Mouse (Mus musculus) gastrocnemius, adult 2 months (tissue): ENCODE measurements at regions not wholly inside any gene's neighbourhood (a gene's known extent, or its start where the extent isn't known, plus 50 kb on each side); places are given as distances from the start of the nearest gene placed in this dataset.

Experiments
- DNase-seq: peaks from one replicate; pipeline ENCODE4 v3.0.0; 2022
- H3K27ac ChIP-seq: fragments of 200-600 bp; 2 replicates; pipeline ENCODE4 v1.8.1; 2022; ENCODE audit warnings: mild to moderate bottlenecking
- H3K4me3 ChIP-seq: fragments of 200-600 bp; 2 replicates; pipeline ENCODE4 v1.8.1; 2022; ENCODE audit warnings: mild to moderate bottlenecking, moderate library complexity
- CTCF ChIP-seq: fragments of 200-600 bp; IDR thresholded peaks from 2 replicates; pipeline ENCODE4 v1.8.1; 2022; ENCODE audit warnings: antibody characterized with exemption, mild to moderate bottlenecking, moderate library complexity
- intact Hi-C: fragments of 180-260 bp; cut with DNase I; formaldehyde crosslinking; loops from one replicate; pipeline ENCODE4 v1.15.1; 2025

DNA sequence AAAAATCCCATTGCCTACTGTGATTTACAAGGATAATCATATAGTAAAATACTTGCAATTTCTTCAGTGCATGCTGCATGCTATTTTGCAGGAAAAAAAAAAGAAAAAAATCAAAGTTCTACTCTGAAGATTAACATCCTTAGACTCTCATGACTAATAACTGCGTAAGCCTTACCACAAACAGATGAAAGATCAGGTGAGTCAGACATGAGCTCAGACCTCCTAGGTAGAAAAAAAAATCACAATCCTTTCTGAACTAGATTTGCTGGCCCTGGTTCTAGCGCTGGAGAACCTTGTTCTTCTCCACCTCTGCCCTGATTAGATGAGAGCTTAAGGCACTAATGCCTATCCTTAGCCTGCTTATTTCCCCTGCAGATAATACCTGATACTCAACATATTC lies 96.1 kb upstream of the Snap25 start:
- TF ChIP-seq CTCF, result no peak
- Histone ChIP-seq H3K27ac (no peak overlapping the region), H3K4me3 (no peak overlapping the region)
- intact Hi-C loops, result no loop called here
- no peak for DNase-seq

DNA sequence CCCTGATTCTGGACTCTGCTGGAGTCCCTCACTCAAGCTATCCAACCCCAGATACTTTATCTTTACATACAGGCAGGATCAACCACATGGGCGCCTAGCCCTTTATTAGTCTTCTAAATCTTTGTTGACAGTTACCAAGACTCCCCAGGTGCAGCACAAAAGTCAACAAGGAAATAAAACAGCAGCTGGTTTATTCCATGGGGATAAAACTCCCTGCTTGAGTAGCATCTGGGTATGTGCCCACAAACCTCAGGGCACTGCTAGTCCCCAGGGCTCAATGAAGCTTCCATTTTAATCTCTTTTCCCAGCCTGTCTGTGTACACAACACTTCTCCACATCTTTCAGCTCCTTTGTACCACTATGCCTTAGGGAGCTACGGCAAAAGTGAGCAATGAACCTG lies 95.1 kb upstream of the Snap25 start:
- H3K4me3 ChIP-seq, result no peak overlapping the region
- no peak overlapping the region for H3K27ac ChIP-seq
- no peak for DNase-seq
- TF ChIP-seq CTCF, result no peak
- intact Hi-C loops, result no loop called here

DNA sequence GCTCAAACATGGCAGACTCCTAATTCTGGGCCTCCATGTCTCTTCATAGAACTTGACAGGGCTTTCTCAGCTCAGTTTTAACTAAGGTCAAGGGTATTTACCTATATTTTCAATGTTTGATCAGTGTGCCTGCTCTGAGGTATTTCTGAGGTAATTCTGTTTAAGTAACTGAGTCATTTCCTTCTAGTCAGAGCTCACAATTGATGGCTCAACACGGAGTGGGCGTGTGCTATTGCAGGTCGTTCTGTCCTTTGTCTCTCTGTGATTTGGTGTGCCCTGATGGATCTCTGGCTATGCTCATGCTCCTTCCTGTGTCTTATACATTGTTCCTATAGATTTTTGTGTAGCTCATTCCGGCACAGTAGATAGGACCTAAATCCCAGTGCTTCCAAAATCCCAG lies 92.9 kb upstream of the Snap25 start:
- Histone ChIP-seq H3K4me3 (no peak overlapping the region), H3K27ac (no peak overlapping the region)
- no peak for DNase-seq
- intact Hi-C loops, result no loop called here
- TF ChIP-seq CTCF, result no peak

DNA sequence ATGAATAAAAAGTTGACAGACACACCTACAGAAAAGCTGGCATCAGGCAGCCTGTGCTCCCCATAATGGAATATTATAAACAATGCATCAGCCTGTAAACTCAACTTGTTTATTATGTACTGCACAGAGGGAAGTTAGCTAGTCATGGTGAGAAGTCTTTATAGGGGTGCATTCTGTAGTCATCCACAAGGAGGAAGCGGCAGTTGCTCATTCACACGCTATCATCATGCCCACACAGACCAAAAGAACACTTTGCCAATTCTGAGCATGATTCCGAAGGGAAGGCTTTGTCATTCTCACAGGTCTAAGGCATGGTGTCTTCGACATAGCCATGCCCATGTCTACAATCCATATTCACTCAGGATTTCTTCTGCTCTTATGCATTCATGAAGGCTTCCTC lies 92.3 kb upstream of the Snap25 start:
- intact Hi-C loops, result no loop called here
- TF ChIP-seq CTCF, result no peak
- DNase-seq, result no peak
- Histone ChIP-seq H3K27ac (no peak overlapping the region), H3K4me3 (no peak overlapping the region)

DNA sequence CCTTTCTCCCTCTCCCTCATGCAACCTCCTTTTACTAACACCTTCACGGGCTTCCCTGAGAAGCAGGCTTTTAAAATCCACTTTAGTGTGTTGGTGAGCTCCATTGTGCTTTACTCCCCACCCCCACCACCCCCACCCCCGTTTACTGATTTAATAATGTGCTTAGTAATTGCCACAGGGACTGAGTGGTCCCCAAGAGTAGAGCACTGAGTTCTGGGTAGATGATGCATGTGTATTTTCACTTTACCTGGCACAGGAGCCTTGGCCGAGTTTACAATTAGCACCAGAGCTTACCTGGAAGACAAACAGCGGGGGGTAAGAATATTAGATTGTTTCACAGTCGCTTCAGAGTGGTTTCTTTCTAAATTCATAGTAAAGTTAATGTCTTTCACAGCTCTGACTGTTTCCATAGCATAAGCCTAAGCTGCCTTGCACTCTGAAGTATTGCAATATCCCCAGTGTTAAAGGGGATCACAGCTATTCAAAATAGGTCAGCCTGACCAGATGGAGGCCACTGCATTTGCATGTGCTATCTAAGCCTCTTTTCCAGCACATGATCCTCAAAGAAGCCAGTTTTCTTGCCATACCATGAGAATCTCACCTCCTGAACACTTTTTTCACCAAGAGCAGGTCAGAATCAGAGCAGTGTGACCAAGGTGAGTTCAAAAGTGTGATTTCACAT lies 89.3 kb upstream of the Snap25 start:
- no peak for TF ChIP-seq CTCF
- Histone ChIP-seq H3K27ac (no peak overlapping the region), H3K4me3 (no peak overlapping the region)
- DNase-seq, result no peak
- intact Hi-C loops, result no loop called here

DNA sequence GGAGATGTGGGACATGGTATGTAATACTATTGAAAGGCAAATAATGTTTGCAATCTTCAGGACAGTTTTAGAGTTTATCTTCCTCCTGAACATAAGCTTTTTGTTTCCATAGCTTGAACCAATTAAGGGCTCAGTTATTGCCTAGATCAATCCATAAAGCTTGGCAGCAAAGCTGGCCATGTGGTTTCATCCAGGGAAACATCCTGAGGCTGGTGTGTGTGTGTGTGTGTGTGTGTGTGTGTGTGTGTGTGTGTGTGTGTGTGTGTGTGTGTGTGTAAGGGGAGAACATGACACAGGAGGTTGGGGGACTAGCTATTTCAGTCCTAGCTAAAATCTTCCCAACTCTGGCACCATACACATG lies 88.8 kb upstream of the Snap25 start:
- no peak for DNase-seq
- TF ChIP-seq CTCF, result no peak
- Histone ChIP-seq H3K27ac (no peak overlapping the region), H3K4me3 (no peak overlapping the region)
- intact Hi-C loops, result no loop called here

DNA sequence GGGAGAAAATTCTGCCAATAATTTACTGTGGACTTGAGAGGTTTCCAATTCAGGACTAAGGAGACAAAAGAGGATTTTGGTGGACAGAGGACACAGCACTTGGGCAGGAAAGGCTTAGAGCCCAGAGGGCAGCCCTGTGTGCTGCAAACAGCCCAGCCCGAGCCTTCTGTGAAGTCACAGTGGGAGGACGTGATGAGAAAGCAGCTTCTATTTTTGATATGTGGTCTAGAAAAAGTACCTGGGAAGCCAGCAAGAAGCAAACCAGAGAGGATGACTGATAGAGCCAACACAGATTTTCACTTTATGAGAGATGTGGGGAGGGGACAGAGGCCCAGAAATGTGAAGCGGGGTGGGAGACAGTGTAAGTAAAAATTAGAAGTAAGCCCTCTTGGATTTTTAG lies 66.3 kb upstream of the Snap25 start:
- no peak for DNase-seq
- no peak for TF ChIP-seq CTCF
- no peak overlapping the region for H3K27ac ChIP-seq
- no peak overlapping the region for H3K4me3 ChIP-seq
- intact Hi-C loops, result no loop called here

DNA sequence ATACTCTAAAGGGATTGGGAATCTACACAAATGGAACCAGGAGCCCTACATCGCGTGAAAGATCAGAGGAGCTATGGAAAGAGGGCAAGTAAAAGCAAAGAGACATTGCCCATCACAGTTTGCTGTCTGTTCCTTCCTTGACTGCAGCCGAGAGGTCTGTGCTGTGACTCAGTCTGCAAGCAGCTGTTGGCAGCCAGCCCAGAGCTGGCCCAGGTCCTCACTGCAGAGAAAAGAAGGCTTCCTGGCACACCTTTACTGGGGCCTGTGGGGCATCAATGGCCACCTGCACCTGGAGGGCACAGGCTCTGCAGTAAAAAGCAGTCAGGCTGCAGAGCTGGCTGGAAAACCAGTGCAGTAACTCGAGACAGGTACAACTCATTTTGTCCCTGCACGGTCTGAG lies 64.6 kb upstream of the Snap25 start:
- Histone ChIP-seq H3K27ac (no peak overlapping the region), H3K4me3 (no peak overlapping the region)
- DNase-seq, result peak; percentile 35
- no peak for TF ChIP-seq CTCF
- intact Hi-C loops, result no loop called here

DNA sequence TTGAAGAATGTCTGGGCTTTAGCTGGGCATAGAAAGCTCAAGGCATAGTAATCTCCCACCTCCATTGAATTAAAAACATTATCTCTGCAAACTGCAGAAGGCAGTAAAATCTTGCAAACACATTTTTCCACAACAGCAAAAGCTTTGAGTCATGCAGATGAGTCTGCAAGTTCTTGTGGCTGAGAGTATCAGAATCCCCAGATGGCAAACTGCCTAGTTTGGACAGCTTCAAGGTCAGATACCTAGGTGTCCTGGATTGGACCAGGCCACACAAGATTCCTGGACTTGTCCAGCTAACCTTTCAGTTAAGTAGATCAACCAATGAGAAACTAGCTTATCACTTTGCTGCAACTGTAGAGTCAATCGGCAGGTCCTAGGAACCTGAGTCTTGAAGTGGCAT lies 62.5 kb upstream of the Snap25 start:
- TF ChIP-seq CTCF, result no peak
- no peak for DNase-seq
- intact Hi-C loops, result no loop called here
- Histone ChIP-seq H3K27ac (no peak overlapping the region), H3K4me3 (no peak overlapping the region)

DNA sequence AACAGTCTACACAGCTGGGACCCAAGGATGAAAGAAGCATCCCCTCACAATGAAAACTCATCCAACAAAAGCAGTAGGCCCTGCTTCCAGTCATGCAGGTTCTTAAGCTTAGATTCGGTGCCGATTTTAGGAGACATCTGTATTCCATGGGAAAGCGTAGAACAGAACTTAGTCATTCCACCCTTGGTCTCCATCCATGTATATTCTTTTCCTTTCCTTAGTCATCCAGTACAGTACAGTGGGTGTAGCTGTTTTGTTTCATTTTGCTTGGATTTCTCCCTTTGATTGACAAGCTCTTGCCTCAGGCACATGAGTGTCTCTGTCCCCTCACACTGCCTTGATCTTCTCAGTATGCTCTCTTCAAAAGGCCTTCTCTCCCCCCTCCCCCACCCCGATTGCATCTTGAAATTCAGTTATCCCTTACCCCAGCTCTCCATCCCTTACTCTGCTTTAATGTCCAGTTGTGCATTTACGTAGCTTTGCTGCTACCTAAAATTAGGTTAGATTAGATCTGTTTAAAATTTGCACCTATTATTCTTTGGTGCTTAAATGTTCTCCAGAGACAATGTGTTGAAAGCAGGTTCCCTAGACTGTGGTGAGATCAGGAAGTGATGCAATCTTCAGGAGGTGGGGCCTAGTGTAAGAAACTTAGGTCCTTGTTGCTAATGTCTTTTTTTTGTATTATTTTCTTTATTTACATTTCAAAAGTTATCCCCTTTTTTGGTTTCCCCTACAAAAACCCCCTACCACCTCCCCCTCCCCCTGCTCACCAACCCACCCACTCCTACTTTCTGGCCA lies 60.8 kb upstream of the Snap25 start:
- TF ChIP-seq CTCF, result no peak
- DNase-seq, result no peak
- Histone ChIP-seq H3K4me3 (no peak overlapping the region), H3K27ac (no peak overlapping the region)
- intact Hi-C loops, result no loop called here
